Mouse (Mus musculus): Measurements from ENCODE around the gene Prrx1. TPM values are rescaled to one million over a fixed set of nuclear protein-coding genes. Genes with fewer than 3 reads are reported as not detected.
A peak's percentile ranks its signal among the peaks of the same experiment; 100 is the strongest.

Prrx1 gene
- total RNA-seq (2021), result 10 to 100 TPM; 39.2 to 49.9 TPM
- long read RNA-seq, experiment 1, full-length matches to known transcripts, result 22 of 23 reads
- long read RNA-seq, experiment 1, partial matches to known transcripts, result 1 of 23 reads
- long read RNA-seq, experiment 1, other reads (novel, unspliced or antisense), result 0 of 23 reads
- long read RNA-seq, experiment 2, full-length matches to known transcripts, result 28 of 34 reads
- long read RNA-seq, experiment 2, partial matches to known transcripts, result 2 of 34 reads
- long read RNA-seq, experiment 2, other reads (novel, unspliced or antisense), result 4 of 34 reads

DNA sequence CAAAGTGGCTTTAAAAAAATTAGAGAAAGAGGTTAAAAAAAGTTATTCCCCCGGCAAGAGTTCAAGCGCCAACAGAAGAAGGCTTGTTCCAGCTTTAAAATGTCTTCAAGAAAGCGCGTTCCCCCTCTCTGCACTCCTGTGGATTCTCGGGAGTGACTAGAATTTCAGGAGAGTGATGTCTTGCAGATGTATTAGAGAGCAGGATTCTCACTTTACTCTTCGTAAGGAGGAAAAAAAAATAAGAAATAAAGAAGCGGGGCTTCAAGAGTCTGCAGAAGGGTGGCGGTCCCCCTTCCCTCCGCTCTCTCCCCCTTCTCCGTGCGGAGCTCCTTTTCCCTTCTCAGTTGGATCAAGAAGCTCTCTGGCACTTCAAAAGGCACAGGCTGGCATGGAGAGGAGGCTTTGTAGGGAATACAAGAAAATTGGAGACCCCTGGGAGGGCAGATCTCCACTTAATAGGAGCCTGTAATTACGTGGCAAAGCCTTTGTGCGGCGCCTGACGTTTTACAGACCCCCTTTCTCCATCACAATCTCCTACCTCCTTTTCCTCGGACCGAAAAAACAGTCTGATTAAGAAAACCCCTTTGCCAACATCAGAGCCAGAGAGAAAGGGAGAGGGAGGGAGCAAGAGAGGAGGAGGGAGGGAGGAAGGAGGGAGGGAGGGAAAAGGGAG, at the start of gene Prrx1:
Gene Prrx1 (minus strand): TSS at position 610 of the 673 bp plus-strand sequence.
- intact Hi-C loops (cut with DNase I; ENCODE audit: low total_unique reads), result no loop called here
- DNase-seq, result peak; percentile 20

- DNase-seq, result peak; percentile 27
- intact Hi-C loops (cut with DNase I; ENCODE audit: low total_unique reads), result no loop called here
Observed at GRCm38 (mm10) chr1:163362202-163362601, 48.7 kb upstream of the Prrx1 start.

DNA sequence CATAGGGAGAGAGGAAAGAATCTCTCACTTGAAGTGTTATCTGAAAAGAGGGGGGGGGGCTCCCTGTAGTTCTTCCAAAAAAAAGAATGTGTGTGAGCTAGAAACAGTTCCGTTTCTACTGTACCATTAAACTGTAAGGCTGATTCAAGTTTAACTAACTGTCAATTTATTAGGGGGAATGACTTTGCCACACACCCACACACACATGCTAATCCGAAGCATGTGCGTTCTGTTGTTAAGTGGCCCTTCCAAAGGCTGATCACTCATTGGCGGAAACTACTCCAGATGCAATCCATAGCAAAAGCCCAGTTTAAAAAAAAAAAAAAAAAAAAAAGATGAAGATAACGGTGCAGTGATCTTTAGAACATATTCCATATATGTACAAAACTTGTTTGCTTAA, 47.9 kb upstream of the Prrx1 start:
- DNase-seq, result no peak
- intact Hi-C loops (cut with DNase I; ENCODE audit: low total_unique reads), result no loop called here

- intact Hi-C loops (cut with DNase I; ENCODE audit: low total_unique reads), result no loop called here
- no peak for DNase-seq
Observed at GRCm38 (mm10) chr1:163360796-163361195, 47.3 kb upstream of the Prrx1 start.

DNA sequence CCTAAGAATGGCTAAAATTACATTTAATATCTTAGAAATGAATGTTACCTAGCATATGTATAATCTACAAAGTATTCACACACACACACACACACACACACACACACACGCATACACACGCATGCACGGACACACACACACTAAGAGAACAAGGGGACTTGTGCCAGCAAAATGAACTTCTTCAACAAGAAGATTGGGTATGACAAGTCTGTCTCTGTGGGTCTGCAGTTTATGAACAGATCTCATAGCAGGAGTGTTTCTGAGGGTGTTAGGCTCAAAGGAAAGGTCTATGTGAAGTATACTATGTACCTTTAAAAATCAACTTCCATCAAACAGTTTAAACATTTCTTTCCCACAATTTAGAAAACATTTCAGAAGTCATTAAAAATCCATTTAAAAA, 46.0 kb upstream of the Prrx1 start:
- intact Hi-C loops (cut with DNase I; ENCODE audit: low total_unique reads), result no loop called here
- no peak for DNase-seq

- intact Hi-C loops (cut with DNase I; ENCODE audit: low total_unique reads), result no loop called here
Observed at GRCm38 (mm10) chr1:163358165-163358564, 44.7 kb upstream of the Prrx1 start.

GRCm38 (mm10) chr1:163357733-163358132, 44.2 kb upstream of the Prrx1 start:
- no peak for DNase-seq
- intact Hi-C loops (cut with DNase I; ENCODE audit: low total_unique reads), result no loop called here

More at GRCm38 (mm10) chr1:163358165-163358564, 44.7 kb upstream of the Prrx1 start:
- DNase-seq, result no peak

DNA sequence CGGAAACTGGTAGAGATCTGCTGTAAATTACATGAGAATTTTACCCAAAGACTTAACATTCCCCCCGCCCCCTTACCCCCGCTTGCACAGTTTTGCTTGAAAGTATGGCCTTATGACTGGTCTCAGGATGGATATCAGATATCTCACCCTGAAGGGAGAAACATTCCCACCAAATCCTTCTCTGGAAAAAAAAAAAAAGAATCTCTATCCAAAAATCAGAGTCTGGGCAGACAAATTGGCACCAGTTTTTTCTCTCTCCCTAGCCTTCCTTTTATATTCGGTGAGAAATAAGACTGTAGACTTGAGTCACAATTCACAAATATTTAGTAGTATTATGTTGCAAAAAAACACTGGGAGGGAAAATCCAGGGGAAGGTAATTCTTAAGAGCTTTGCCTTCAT, 42.7 kb upstream of the Prrx1 start:
- intact Hi-C loops (cut with DNase I; ENCODE audit: low total_unique reads), result no loop called here
- DNase-seq, result no peak

GRCm38 (mm10) chr1:163355626-163356156, 42.2 kb upstream of the Prrx1 start:
- intact Hi-C loops (cut with DNase I; ENCODE audit: low total_unique reads), result no loop called here
- DNase-seq, result no peak

DNA sequence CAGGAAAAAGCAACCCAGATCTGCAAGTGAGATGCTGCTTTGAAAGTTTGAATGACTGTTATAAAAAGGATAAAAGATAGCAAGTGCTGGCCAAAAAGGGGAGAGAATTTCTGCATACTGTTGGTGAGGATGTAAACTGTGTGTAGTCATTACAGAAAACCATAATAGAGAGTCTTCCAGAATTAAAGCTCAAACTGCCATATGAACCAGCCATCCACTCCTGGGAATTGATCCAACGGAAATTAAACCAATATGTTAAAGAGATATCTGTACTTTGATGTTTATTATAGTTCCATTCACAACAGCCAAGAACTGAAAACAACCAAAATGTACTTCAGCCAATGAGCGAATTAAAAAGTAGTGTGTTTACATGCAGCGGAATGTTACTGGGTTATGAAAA, 37.5 kb upstream of the Prrx1 start:
- intact Hi-C loops (cut with DNase I; ENCODE audit: low total_unique reads), result no loop called here
- no peak for DNase-seq

DNA sequence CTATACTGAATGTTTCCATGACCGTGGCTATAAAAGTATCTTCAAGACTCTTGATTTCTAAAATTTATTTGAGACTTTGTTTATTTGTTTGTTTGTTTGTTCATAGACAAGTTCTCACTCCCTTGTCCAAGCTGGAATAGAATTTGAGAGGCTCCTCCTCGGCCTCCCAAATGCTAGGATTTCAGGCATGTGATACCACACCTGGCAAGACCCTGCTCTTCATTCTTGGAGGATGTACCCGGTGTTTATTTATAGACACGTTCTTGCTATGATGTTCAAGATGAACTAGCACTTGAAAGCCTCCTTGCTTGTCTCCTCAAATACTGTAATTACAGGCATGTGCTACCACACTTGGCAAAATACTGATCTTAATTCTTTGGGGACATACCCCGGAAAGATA, 32.0 kb upstream of the Prrx1 start:
- DNase-seq, result no peak
- intact Hi-C loops (cut with DNase I; ENCODE audit: low total_unique reads), result no loop called here

DNA sequence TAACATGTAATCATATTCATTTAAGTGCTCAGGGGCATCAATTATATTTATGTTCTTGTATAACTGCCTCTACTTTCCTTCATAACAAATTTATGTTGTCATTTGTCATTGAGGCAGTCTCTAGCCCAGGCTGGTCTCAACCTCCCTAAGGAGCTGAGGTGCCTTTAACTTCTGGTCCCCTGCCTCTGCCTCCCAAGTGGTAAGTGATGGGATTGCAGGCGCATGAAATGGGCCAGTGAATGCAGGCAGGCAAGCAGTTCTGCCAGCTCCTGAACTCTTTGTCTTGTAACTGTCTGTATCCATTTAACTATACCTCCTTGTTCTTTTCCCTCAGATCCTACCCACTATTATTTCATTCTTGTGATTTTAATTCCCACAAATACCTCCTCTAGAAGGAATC, 31.4 kb upstream of the Prrx1 start:
- no peak for DNase-seq
- intact Hi-C loops (cut with DNase I; ENCODE audit: low total_unique reads), result no loop called here

DNA sequence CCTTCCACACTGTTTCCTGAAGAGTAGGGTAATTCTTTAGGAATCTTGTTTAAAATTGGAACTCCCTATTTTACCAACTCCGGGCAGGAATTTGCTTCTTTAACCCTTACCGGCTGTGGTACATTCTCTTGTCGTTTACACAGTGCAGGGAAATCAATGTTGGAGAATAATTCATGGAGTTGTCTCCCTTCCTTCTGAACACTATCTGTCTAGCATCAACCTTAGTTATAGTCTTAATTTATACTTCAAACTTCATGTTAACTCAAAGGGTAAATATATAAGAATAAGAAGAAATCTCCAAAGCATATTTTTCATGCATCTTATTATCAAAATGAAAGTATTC, 25.7 kb upstream of the Prrx1 start:
- intact Hi-C loops (cut with DNase I; ENCODE audit: low total_unique reads), result no loop called here
- no peak for DNase-seq

DNA sequence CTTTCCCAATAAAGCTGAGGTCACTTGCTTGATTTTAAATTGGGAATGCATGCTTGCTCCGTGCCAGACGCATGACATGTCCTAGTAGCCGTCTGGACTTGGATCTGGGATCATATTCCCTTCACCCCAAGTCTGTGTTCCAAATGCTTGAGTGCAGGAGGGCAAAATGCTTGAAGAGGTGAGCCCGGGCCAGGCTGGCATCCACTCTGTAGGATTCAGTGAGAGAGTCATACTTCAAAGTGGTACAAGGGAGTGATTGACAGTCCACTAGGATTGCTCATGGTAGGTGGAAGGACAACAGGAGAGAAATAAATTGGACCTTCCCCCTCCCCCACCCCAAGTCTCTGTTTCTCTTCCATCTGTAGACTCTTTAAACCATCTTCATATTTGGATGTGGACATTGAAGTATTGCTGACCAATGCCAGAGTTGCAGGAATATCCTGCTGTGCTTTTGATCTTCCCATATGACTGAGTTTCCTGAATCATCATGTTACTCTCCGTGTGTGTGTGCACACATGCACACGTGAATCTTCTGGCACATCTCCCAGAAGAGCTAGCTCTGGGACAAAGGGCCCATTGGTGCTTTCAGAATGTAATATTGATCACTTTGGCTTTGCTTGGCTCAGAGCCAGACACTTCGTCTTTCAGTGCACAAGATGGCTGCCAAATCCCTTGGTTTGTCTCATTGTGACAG, 25.2 kb upstream of the Prrx1 start:
- intact Hi-C loops (cut with DNase I; ENCODE audit: low total_unique reads), result no loop called here
- DNase-seq, result peak; percentile 51

- intact Hi-C loops (cut with DNase I; ENCODE audit: low total_unique reads), result no loop called here
- DNase-seq, result peak; percentile 30
Observed at GRCm38 (mm10) chr1:163337821-163338220, 24.3 kb upstream of the Prrx1 start.

DNA sequence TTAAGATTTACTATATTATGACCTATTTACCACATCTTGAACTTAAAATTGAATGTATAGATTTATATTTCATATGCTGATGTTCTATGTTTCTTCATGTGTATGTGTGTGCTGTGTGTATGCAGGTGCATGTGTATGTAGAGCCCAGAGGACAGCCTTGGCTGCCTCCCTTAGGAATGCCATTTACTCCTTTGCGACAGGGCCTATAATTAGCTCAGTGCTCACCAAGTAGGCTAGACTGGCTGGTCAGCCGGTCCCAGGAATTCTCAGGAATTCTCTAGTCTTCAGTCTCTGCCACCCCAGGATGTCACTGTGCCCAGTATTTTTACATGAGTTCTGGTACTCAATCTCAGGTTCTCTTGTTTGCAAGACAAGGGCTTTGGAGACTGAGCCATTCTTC, 13.8 kb upstream of the Prrx1 start:
- intact Hi-C loops (cut with DNase I; ENCODE audit: low total_unique reads), result no loop called here
- peak; percentile 13 for DNase-seq

DNA sequence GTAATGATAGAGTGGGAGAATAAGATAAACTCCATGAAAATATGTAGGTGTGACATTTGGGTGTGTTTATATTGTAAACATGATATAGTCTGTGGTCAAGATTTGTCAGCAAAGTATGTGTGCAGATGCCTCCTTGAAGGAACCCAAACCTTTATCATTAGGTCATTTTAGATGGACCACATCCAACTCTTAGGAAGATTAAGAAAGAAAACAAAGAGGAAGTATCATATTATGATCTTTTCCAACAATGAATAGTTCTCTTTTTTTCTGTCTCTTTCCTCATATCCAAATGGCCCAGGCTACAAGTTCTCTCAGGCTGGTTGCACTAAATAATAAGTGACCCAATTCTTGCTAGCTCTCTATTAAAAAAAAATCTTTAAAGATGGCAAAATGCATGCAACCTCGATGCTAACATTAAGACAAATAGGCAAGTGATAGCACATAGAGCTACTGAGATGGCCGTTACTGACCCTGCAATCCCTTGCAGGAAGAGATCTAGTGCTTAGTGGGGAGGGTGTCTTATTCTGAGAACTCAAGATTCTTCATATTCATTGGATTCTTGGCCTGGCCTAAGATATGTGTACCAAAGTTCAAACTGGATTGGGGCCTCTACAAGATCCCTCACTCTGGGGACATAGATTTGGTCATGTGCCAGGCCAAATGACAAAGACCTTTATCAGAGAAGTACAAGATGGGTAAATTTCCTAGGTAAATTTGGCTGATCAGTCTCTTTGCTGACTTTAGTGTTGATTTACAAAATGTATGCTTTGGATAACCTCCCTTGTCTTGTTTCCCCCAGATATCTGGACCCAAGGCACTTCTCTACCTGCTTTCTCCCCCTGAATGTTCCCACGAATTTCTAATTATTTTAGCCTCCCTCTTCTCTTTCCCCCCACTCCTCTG, 6.4 kb upstream of the Prrx1 start:
- DNase-seq, result no peak
- intact Hi-C loops (cut with DNase I; ENCODE audit: low total_unique reads), result no loop called here

DNA sequence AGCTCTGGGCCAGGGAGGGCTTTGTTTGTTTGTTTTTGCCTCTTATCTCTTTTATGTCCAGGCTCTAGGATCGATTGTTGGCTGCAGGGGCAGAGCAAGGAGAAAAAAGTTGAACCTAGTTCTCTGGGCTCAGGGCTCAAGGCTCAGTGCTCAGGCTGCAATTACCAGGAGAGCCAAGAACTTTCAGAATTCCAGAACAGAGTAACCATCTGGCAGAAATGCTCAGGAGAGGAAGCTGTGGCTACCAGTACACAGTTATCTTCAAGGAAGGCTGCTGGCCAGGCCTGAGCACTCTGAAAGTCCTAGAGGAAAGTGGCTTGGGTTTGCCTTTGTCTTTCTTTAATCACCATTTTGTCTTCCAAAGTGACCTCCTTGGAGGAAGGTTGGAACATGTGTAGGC, 3.4 kb upstream of the Prrx1 start:
- no peak for DNase-seq
- intact Hi-C loops (cut with DNase I; ENCODE audit: low total_unique reads), result no loop called here

DNA sequence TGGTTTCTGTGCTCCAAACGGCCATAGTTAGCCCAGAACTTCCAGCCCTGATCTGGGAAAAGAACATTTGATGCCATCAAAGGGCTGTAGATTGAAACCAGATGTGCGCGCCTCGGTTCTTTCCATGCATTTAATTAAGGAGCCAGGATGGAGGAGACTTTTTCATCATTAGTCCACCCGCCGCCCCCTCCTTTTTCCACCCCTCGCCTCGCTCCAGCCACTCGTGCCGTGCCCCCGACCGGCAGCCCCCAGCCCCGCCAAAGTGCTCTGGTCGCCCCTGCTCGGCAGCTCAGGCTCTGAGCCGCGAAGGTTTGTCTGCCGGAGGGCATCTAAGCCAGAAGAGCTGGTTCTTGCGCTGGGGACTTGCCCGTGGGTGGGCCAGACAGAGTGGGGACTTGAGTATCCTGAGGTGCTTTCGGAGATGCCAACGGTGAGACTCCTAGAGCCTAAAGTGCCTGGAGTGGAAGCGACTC, 1.4 kb upstream of the Prrx1 start:
- no peak for DNase-seq
- intact Hi-C loops (cut with DNase I; ENCODE audit: low total_unique reads), result no loop called here

Measured in gastrocnemius, postnatal 14 days (tissue).